Mouse (Mus musculus): ENCODE data around the gene Cnih2.
"Not testable (repeated sequence)": the region's sequence is repeated elsewhere in the genome, so short reads cannot be mapped to it uniquely, and the experiment has no call there.

Cnih2 gene

DNA sequence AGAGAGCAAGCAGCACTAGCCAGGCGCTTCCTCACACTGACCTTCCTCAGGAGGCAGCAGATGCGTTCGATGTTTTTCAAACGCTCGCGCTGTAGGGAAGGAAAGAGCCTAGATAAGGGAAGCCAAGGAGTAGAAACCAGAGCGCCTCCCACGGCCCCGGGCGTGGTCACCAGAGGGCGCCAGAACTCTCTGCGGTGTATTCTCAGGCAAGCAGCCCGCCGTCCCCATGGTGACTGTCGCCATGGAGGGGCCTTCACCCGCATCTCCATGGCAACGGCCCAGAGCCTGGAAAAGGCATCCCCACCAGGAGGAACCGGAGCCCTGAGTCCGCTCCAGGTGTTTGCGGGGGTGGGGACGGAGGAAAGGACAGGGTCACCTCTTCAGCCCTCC is 4.1 kb downstream of the Cnih2 start:
- peak; percentile 72 for DNase-seq (ENCODE audit: low read depth, low spot score)

DNA sequence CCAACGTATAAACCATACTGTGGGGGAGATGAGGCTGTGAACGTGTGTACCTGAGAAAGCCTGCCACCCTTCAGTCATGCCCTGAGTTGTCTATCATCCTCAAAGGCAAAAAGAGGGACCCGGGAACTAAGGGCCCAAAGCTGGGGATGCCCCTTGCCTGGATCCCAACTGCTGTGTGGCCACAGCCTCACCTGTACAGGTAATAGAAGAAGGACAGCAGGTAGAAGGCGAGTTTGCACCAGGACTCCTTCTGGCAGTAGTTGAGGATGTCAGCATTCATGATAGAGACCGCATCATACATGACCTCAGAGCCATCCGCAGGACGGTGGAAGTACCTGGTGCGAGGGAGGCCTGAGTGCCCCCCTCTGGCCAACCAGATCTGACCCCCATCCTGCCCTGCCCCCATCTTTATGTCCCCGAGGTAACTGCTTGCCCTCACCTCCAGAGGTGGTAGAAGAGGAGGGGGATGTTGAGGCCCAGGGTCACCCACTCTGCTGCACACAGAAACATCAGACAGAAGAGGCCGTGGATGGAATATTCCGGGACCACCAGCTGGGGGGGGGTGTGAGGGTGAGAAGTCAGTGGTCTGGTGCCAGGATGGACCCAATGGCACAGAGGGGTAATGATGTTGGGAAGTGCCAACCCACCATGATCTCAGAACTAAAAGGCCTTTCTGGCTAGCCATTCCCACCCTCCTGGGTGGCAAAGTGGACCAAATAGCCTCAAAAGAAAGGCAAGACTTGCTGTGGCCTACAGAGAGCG is 4.7 kb downstream of the Cnih2 start:
- no peak for DNase-seq (ENCODE audit: low read depth, low spot score)

DNA sequence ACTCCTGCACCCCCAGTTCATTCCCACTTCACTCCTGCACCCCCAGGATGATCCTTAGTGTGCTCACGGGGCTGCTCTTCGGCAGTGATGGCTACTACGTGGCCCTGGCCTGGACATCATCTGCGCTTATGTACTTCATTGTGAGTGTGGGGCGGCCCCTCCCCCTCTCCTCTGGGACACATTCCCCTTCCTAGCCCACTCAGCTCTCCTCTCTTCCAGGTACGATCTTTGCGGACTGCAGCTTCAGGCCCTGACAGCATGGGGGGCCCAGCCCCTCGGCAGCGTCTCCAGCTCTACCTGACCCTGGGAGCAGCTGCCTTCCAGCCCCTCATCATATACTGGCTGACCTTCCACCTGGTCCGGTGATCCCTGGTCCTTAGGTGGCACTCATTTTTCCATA is 6.2 kb downstream of the Cnih2 start:
- DNase-seq (ENCODE audit: low read depth, low spot score), result no peak

DNA sequence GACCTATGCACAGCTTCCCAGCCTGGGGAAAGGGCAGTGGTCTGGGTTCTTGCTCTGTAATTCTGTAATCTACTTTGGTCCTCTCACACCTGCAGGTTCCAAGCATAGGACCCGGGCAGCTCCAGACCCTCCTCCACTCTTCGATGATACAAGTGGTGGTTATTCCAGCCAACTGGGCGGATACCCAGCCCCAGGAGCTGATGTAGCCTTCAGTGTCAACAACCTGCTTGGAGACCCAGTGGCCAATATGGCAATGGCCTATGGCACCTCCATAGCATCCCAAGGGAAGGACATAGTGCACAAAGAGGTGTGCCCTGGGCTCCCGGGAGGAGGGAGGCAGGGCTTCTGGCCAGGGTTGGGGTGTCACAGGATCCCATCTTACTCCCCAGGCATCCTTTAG is 9.0 kb downstream of the Cnih2 start:
- no peak for DNase-seq (ENCODE audit: low read depth, low spot score)

DNA sequence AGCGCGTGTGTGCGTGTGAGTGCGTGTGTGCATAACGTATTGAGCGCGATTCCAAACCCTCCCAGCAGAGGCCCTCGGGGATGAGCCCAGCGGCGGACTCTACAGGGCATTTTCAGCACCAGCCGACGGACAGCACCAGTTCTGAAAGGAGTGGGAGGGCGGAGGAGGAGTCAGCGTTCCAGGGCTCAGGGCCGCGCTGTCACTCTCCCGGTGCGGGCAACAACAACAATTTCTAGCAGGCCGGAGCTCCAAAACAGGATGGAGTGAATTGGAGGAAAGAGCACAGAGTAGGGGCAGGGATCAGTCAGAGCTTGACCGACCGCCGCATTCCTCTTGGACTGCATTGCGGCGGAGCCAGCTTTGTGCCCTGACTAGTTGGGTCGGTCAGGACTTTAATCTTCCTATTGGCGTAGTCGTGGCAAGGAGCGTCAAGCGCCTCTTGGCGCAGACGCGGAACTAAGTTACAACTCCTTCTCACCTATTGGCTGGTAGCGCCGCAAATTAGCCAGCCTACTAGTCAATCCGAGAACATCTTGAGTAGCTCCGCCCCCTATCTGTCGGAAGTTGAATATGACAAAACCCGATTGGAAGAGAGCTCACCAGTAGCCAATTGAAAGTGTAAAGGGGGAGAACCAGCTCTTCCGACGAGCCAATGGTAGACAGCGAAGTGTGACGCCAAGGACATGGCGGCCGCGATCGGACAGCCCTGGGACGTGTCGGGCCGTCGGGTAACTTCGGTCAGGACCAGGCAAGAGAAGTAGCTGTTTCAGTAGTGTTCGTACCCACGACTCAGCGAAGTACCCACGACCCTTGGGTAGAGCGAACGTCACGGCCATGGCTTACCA is 10.2 kb downstream of the Cnih2 start, which contains the start of gene Yif1a:
Yif1a (plus strand) TSS at position 655 of the 845 bp plus-strand sequence.
- DNase-seq (ENCODE audit: low read depth, low spot score), result peak; percentile 97

DNA sequence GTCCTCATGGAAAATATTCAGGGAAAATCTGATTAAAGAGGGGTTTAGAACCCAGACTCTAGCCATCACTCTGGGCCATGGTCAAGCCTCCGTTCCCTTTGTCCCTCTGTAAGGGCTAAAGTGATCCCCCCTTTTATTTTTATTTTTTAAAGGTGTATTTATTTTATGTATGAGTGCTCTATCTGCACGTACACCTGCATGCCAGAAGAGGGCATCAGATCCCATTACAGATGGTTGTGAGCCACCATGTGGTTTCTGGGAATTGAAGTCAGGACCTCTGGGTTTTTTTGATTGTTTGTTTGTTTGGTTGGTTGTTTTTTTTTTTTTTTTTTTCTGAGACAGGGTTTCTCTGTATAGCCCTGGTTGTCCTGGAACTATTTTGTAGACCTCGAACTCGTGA is 11.8 kb downstream of the Cnih2 start:
- not testable (repeated sequence) for DNase-seq (ENCODE audit: low read depth, low spot score)

DNA sequence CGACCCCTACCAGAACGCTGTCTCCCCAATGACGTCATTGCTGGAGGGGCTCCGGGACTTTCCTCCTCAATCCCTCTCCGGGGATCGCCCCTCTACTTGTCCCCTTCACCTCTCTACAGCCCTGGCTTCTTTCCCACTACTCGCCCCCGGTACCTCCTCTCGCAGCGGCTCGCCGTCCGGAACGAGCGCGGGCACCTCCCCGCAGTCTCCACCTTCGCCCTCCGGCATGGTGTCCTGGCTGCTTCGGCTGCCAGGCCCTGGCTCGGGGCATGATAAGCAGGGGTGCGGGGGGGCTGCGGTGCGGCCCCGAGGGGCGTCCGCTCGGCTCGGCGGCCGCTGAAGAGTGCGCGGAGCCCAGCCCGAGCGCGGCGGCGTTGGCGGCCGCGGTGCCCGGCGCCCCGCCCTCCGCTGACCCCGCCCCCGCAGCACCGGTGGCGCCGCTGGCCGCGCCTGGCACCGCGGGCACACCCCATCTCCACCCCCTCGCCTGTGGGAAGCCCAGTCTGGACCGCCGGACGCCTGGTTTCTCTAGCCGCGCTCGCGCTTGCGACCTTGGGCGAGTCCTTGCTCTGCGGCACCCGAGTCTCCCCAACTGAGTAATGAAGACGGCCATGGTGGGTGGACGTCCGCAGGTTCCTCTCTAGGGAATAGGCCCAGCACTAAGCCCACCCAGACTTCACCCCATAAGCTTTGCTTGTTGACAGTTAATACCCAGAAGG is 13.0 kb downstream of the Cnih2 start, which contains the start of gene Tmem151a:
Tmem151a (minus strand) TSS at position 387 of the 719 bp plus-strand sequence.
- DNase-seq (ENCODE audit: low read depth, low spot score), result no peak

DNA sequence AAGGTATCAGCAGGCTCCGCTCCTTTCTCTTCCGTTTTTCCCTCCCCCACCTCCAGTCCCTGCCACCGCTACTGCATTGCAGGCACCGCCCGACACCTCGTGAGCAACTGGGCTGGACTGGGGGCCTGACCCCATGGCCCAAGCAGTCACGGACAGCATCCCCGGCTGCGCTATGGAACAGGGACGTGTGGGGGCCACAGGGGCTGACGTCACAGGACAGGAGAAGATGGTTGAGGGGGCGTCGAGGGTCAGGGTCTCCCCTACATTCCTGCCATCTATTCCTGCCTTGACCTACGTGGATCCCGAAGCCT is 13.5 kb downstream of the Cnih2 start:
- no peak for DNase-seq (ENCODE audit: low read depth, low spot score)

DNA sequence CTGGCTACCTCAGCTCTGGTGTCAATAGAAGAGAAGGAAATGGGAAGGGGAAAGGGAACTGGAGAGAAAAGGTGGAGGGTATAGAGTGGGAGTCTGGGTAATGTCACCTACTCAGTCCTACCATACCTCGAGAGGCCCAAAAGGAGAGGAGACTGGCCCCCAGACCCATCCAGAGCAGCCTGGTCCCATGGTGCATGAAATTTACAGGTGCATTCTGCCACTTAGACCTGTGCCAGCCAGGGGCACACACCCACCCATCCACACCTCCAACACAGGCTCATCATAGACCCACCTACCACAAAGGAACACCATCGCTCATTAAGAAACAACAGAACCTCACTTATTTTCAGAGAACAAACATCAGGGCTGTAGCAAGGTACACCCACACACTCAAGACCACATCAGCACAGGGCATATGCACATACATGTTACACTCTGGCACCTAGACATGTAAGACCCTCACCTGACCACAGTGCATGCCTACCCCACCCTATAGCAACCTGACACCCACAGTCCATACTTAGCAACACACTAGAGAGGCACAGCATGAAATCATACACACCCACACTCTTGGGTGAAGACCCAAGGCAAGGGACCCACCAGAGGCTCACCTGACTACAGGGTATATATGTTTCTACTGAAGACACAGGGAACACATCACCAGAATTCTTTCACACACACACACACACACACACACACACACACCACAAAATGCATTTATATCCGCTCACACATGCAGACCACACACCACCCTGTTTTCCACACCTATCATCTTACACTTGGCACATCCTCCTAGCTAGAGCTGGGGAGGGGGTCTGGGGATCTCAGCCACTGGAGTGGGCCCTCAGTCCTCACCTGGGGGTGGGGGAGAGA is 14.1 kb downstream of the Cnih2 start:
- DNase-seq (ENCODE audit: low read depth, low spot score), result no peak

DNA sequence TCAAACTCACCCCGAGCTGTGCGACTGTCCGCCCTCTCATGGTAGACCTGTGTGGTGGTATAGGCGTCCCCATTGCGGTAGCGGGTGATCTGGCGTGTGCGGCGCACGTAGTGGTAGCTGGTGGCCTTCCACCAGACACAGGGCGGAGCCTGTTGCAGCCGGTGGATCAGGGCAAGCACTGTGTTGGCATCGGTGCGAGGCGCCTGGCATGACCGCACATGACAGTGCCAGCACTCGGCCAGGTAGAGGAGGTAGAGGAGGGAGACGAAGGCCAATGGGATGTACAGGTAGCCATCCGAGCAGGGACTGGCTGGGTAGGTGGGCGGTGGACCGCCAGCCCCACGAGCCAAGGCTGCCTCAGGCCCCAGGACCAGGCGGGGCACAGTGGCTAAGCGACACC is 15.7 kb downstream of the Cnih2 start:
- no peak for DNase-seq (ENCODE audit: low read depth, low spot score)

DNA sequence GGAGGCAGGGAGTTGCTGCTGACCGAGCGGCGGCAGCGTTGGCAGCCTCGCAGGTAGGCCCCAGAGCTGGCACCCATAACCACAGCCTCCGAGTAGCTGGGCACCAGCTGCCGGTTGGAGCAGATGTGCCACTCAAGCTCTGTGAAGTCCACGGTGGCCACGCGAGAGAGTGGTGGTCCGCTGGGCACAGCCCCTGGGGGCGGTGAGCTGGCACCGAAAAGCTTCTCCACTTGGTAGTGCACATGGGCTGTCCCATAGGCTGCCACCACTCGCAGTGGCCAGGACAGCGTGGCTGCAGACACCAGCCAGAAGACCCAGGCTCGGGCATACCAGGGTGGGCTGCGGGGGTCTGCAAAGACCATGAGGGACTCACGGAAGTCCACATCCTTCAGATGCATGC is 16.3 kb downstream of the Cnih2 start:
- no peak for DNase-seq (ENCODE audit: low read depth, low spot score)

DNA sequence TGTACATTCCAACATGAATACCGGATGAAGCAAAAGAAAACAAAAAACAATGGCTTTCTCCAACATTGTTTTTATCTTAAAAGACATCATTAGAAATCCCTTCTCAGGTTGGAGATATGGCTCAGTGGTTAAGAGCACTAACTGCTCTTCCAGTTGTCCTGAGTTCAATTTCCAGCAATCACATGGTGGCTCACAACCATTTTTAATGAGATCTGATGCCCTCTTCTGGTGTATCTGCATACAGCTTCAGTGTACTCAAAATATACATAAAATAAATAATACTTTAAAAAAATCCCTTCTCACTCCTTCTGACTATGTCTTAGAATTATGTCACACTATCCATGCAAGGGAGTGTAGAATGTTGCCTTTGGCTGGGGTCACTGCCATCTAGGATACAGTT is 19.0 kb downstream of the Cnih2 start:
- DNase-seq (ENCODE audit: low read depth, low spot score), result no peak

DNA sequence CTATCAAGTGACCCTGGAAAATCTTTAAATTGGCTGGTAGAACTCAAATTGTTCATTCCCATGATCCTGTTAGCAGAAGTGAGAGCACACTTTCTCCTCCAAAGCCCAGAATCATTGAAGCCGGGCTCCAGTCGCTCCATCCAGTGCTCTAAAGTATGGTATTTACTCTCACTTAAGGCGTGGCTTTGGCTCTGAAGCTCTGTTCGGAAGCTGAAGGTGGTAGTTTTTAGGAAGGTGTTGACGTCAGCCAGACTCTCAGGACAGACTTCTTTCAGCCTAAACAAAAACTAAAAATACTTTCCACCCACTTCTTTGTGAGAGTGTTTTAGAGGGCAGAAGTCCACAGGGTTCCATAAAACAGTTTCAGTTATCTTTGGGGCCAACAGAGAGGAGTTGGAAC is 24.8 kb downstream of the Cnih2 start:
- no peak for DNase-seq (ENCODE audit: low read depth, low spot score)

DNA sequence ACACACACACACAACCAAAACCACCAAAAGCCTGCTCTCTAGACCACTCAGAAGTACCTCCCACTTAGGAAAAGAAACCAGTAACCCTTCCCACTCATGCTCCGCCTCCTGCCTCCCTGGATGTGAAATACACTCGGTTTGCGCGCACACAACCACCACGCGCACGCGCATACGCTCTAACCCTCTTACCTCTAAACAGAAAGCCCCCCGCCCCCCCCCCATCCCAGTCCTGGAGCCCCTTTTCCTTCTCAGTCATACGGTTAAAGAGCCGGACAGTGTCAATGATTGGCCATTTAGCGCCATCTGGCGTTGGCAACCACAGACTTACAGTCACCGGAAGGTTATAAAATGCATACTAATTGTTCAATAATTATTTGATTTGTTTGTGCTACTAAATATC is 25.3 kb downstream of the Cnih2 start:
- no peak for DNase-seq (ENCODE audit: low read depth, low spot score)

DNA sequence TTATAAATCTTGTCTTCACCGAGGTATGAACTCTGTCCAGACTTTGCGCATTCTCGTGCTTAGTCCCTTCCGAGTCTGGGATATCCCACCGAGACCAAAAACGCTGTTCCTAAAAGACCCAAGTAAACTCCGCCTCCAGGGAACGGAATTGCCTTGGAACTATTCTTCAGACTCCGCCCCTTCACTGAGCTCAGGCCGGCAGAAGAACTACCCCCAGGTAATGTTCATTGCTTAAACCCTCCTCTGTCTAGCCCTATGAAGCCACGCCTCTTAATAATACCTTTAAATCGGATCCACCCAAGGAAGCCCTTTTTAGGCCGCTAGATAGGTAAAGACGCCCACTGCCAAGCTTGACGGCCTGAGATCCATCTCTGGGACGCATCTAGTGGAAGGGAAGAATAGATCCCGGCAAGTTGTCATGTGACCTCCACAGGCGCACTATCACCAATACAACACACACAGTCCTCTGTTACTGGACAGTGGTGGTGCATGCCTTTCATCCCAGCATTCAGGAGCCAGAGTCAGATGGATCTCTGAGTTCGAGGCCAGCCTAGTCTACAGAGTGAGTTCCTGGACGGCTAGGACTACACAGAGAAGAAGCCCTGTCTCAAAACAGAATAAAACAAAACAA is 25.8 kb downstream of the Cnih2 start:
- DNase-seq (ENCODE audit: low read depth, low spot score), result no peak

DNA sequence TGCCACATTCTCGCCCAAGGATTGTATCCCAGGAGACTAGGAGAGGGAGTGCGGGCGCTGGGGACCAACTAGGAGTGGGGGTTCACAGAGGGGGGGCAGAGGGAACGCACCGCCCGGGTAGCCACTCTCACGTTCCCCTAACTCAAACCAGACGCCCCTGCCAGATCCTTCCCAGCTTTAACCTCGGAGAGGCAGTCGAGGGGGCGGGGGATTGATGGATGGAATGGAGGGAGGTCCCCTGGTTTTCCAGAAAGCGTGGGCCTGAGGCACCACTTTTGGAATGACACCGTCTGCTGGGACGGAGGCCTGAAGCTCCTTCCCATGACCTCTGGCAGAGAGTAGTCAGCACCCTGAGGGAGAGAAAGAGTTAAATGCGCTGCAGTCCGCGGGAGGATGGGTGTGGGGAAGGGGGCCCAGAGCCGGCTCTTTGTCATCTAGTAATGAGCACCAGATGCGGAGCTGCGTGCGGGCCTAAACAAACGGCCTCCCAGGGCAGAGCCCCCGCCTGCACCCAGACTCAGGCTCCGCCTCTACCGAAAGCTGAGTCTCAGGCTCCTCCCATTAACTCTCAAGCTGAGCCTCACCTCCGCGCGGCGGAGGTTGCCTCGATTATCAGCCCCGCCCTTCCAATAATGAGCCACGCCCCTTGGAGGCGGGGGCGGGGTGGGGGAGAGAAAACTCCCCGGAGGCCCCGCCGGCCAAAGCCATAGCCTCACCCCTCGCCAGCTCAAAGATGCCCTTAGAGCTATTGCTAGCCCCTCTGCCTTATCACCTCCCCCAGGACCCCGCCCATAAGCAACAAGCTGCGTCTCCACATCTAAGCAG is 26.6 kb downstream of the Cnih2 start:
- DNase-seq (ENCODE audit: low read depth, low spot score), result peak; percentile 77

DNA sequence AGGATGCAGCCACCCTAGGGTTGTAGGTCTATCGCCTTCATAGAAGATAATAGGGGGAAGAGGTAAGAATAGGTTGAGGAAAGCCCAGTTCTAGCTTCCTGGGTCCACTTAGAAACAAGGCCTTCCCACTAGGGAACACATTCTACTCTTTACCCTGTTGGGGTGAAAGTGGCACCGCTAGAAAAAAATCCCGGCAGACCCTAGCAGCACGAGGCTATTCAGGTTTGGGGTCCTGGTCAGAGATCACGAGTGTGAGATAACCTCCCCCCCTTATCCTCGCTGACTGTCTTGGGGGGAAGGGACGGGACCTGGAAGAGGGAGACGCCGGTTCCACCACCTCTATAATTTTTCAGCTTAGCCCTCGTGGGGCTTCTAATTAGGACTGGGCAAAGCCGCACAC is 27.2 kb downstream of the Cnih2 start:
- DNase-seq (ENCODE audit: low read depth, low spot score), result no peak

DNA sequence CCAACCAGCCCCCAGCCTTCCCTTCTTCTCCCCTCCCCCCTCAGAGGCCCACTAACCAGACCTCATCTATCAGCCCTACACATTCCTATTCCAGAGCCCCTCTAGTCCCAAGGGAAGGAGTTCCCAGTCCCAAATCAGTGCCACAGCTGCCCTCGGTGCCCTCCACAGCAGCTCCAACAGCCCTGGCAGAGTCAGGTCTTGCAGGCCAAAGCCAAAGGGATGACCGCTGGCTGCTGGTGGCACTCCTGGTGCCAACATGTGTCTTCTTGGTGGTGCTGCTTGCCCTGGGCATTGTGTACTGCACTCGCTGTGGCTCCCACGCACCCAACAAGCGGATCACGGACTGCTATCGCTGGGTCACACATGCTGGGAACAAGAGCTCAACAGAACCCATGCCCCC is 28.3 kb downstream of the Cnih2 start:
- no peak for DNase-seq (ENCODE audit: low read depth, low spot score)

DNA sequence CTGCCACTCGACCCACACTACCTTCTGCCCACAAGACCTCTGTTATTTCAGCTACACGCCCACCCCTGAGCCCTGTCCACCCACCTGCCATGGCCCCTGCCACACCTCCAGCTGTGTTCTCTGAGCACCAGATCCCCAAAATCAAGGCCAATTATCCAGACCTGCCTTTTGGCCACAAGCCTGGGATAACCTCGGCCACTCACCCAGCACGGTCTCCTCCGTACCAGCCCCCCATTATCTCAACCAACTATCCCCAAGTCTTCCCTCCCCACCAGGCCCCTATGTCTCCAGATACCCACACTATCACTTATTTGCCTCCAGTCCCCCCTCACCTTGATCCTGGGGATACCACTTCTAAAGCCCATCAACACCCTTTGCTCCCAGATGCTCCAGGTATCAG is 28.8 kb downstream of the Cnih2 start:
- DNase-seq (ENCODE audit: low read depth, low spot score), result no peak

DNA sequence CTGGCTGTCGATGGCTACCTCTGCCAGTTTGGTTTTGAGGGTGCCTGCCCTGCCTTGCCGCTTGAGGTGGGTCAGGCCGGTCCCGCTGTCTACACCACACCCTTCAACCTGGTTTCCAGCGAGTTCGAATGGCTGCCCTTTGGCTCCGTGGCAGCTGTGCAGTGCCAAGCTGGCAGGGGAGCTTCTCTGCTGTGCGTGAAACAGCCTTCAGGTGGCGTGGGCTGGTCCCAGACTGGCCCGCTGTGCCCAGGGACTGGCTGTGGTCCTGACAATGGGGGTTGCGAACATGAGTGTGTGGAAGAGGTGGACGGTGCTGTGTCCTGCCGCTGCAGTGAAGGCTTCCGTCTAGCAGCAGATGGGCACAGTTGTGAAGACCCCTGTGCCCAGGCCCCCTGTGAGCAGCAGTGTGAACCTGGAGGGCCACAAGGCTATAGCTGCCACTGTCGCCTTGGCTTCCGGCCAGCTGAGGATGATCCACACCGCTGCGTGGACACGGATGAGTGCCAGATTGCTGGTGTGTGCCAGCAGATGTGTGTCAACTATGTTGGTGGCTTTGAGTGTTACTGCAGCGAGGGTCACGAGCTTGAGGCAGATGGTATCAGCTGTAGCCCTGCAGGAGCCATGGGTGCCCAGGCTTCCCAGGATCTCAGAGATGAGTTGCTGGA is 29.6 kb downstream of the Cnih2 start:
- no peak for DNase-seq (ENCODE audit: low read depth, low spot score)

All from skeletal muscle tissue, adult 2 months (tissue).